Mouse (Mus musculus): Measurements from ENCODE around the gene Slc38a7. TPM values are rescaled to one million over a fixed set of nuclear protein-coding genes. Genes with fewer than 3 reads are reported as not detected.
"Not testable (repeated sequence)": the region's sequence is repeated elsewhere in the genome, so short reads cannot be mapped to it uniquely, and the experiment has no call there.

Gene Slc38a7
- polyA plus RNA-seq, 1 experiment from 2014 or later: 8.0 TPM

GRCm38 (mm10) chr8:95882191-95882590 is 28.9 kb upstream of the Slc38a7 start:
- H3K27ac ChIP-seq (replicated peaks): no peak overlapping the region
- H3K4me1 ChIP-seq (replicated peaks): peaks cover 40% of the 10 kb centered on the region
- no peaks in the 10 kb centered on the region for H3K9me3 ChIP-seq (replicated peaks)

GRCm38 (mm10) chr8:95881576-95881975 is 28.2 kb upstream of the Slc38a7 start:
- Histone ChIP-seq H3K9me3 (replicated peaks) (no peaks in the 10 kb centered on the region), H3K27ac (replicated peaks) (no peak overlapping the region), H3K4me1 (replicated peaks) (peaks cover 33% of the 10 kb centered on the region), H3K4me3 (replicated peaks) (no peak overlapping the region), H3K36me3 (replicated peaks) (peaks cover 15% of the 10 kb centered on the region), H3K27me3 (no peaks in the 10 kb centered on the region), H3K9ac (no peak overlapping the region), H3K4me2 (no peak overlapping the region)
- WGBS (ENCODE audit: insufficient replicate concordance): 59% methylated on average over 3 of the region's 3 CpGs
- ATAC-seq (ENCODE audit: insufficient read depth): no peak

More at GRCm38 (mm10) chr8:95882191-95882590, 28.9 kb upstream of the Slc38a7 start:
- no peak for ATAC-seq (ENCODE audit: insufficient read depth)
- peaks cover 9% of the 10 kb centered on the region for H3K36me3 ChIP-seq (replicated peaks)
- no peak overlapping the region for H3K4me3 ChIP-seq (replicated peaks)
- H3K27me3 ChIP-seq: no peaks in the 10 kb centered on the region
- no peak overlapping the region for H3K4me2 ChIP-seq
- H3K9ac ChIP-seq: no peak overlapping the region
- 61% methylated on average over 9 of the region's 9 CpGs for WGBS (ENCODE audit: insufficient replicate concordance)

GRCm38 (mm10) chr8:95879823-95880222 is 26.5 kb upstream of the Slc38a7 start:
- Histone ChIP-seq H3K4me2 (no peak overlapping the region), H3K27ac (replicated peaks) (0 out of 2 replicates have a peak overlapping the region, but pooled peaks have one; percentile 10), H3K4me3 (replicated peaks) (no peak overlapping the region), H3K4me1 (replicated peaks) (peaks cover 26% of the 10 kb centered on the region), H3K36me3 (replicated peaks) (peaks cover 30% of the 10 kb centered on the region), H3K9me3 (replicated peaks) (no peaks in the 10 kb centered on the region), H3K9ac (no peak overlapping the region), H3K27me3 (no peaks in the 10 kb centered on the region)
- ATAC-seq (ENCODE audit: insufficient read depth): peak; percentile 48
- 70% methylated on average over 4 of the region's 4 CpGs for WGBS (ENCODE audit: insufficient replicate concordance)

GRCm38 (mm10) chr8:95878176-95878962 is 25.0 kb upstream of the Slc38a7 start:
- Histone ChIP-seq H3K9me3 (replicated peaks) (no peaks in the 10 kb centered on the region), H3K9ac (no peak overlapping the region), H3K27ac (replicated peaks) (no peak overlapping the region), H3K4me3 (replicated peaks) (no peak overlapping the region), H3K4me2 (no peak overlapping the region), H3K4me1 (replicated peaks) (peaks cover 19% of the 10 kb centered on the region), H3K27me3 (no peaks in the 10 kb centered on the region), H3K36me3 (replicated peaks) (peaks cover 45% of the 10 kb centered on the region)
- 57% methylated on average over 12 of the region's 12 CpGs for WGBS (ENCODE audit: insufficient replicate concordance)
- ATAC-seq (ENCODE audit: insufficient read depth): no peak

GRCm38 (mm10) chr8:95875270-95875669 is 21.9 kb upstream of the Slc38a7 start:
- no peak for ATAC-seq (ENCODE audit: insufficient read depth)

GRCm38 (mm10) chr8:95871690-95872089 is 18.4 kb upstream of the Slc38a7 start:
- H3K36me3 ChIP-seq (replicated peaks): peaks cover 96% of the 10 kb centered on the region
- ATAC-seq (ENCODE audit: insufficient read depth): no peak
- no peak overlapping the region for H3K4me2 ChIP-seq
- WGBS (ENCODE audit: insufficient replicate concordance): 82% methylated on average over 16 of the region's 16 CpGs
- H3K9ac ChIP-seq: no peak overlapping the region
- H3K4me3 ChIP-seq (replicated peaks): no peak overlapping the region
- H3K4me1 ChIP-seq (replicated peaks): no peaks in the 10 kb centered on the region
- H3K9me3 ChIP-seq (replicated peaks): no peaks in the 10 kb centered on the region
- H3K27ac ChIP-seq (replicated peaks): no peak overlapping the region
- H3K27me3 ChIP-seq: no peaks in the 10 kb centered on the region

More at GRCm38 (mm10) chr8:95875270-95875669, 21.9 kb upstream of the Slc38a7 start:
- peaks cover 72% of the 10 kb centered on the region for H3K36me3 ChIP-seq (replicated peaks)
- H3K4me3 ChIP-seq (replicated peaks): no peak overlapping the region
- H3K27ac ChIP-seq (replicated peaks): no peak overlapping the region
- H3K9me3 ChIP-seq (replicated peaks): no peaks in the 10 kb centered on the region
- peaks cover 13% of the 10 kb centered on the region for H3K4me1 ChIP-seq (replicated peaks)
- no peaks in the 10 kb centered on the region for H3K27me3 ChIP-seq
- H3K9ac ChIP-seq: no peak overlapping the region
- no peak overlapping the region for H3K4me2 ChIP-seq
- WGBS (ENCODE audit: insufficient replicate concordance): 90% methylated on average over 7 of the region's 7 CpGs

GRCm38 (mm10) chr8:95864851-95865250 is 11.5 kb upstream of the Slc38a7 start:
- not testable (repeated sequence) for ATAC-seq (ENCODE audit: insufficient read depth); H3K4me2 ChIP-seq; H3K27me3 ChIP-seq; H3K27ac ChIP-seq (replicated peaks); H3K9ac ChIP-seq; H3K4me1 ChIP-seq (replicated peaks); H3K4me3 ChIP-seq (replicated peaks); H3K9me3 ChIP-seq (replicated peaks)
- peaks cover 43% of the 10 kb centered on the region for H3K36me3 ChIP-seq (replicated peaks)
- WGBS (ENCODE audit: insufficient replicate concordance): 86% methylated on average over 18 of the region's 18 CpGs

- peaks cover 33% of the 10 kb centered on the region for H3K36me3 ChIP-seq (replicated peaks)
- peak; percentile 40; the same call in 1 of the 2 replicates for ATAC-seq (ENCODE audit: insufficient read depth)
- not testable (repeated sequence) for H3K4me3 ChIP-seq (replicated peaks); H3K4me1 ChIP-seq (replicated peaks); H3K4me2 ChIP-seq; H3K27ac ChIP-seq (replicated peaks); H3K9me3 ChIP-seq (replicated peaks); H3K9ac ChIP-seq; H3K27me3 ChIP-seq
- 46% methylated on average over 11 of the region's 11 CpGs for WGBS (ENCODE audit: insufficient replicate concordance)
Measured at GRCm38 (mm10) chr8:95863761-95864440, 10.6 kb upstream of the Slc38a7 start.

GRCm38 (mm10) chr8:95854174-95854573 is 835 bp upstream of the Slc38a7 start:
- Histone ChIP-seq H3K4me3 (replicated peaks) (no peak overlapping the region), H3K4me2 (no peak overlapping the region), H3K9me3 (replicated peaks) (no peaks in the 10 kb centered on the region), H3K36me3 (replicated peaks) (no peaks in the 10 kb centered on the region), H3K4me1 (replicated peaks) (peaks cover 17% of the 10 kb centered on the region), H3K9ac (no peak overlapping the region), H3K27ac (replicated peaks) (no peak overlapping the region), H3K27me3 (no peaks in the 10 kb centered on the region)
- no peak for ATAC-seq (ENCODE audit: insufficient read depth)
- 62% methylated on average over 6 of the region's 6 CpGs for WGBS (ENCODE audit: insufficient replicate concordance)

- H3K9me3 ChIP-seq (replicated peaks): no peaks in the 10 kb centered on the region
- peak overlapping the region; percentile 54; the same call in 1 of the 2 replicates for H3K9ac ChIP-seq
- H3K36me3 ChIP-seq (replicated peaks): 0 out of 2 replicates have a peak, but pooled peaks cover 4% of the 10 kb centered on the region
- ATAC-seq (ENCODE audit: insufficient read depth): peak; percentile 40
- H3K4me2 ChIP-seq: peak overlapping the region; percentile 78
- WGBS (ENCODE audit: insufficient replicate concordance): 39% methylated on average over 4 of the region's 4 CpGs
- H3K4me1 ChIP-seq (replicated peaks): peaks cover 21% of the 10 kb centered on the region
- H3K27ac ChIP-seq (replicated peaks): peak overlapping the region; percentile 67
- peak overlapping the region; percentile 65 for H3K4me3 ChIP-seq (replicated peaks)
- no peaks in the 10 kb centered on the region for H3K27me3 ChIP-seq
Measured at GRCm38 (mm10) chr8:95852290-95852689, 1.0 kb downstream of the Slc38a7 start.

- H3K36me3 ChIP-seq (replicated peaks): peaks cover 9% of the 10 kb centered on the region; the same call in 1 of the 2 replicates
- no peak overlapping the region for H3K9ac ChIP-seq
- no peak overlapping the region for H3K27ac ChIP-seq (replicated peaks)
- H3K4me1 ChIP-seq (replicated peaks): peaks cover 21% of the 10 kb centered on the region
- H3K9me3 ChIP-seq (replicated peaks): no peaks in the 10 kb centered on the region
- WGBS (ENCODE audit: insufficient replicate concordance): 65% methylated on average over 2 of the region's 2 CpGs
- no peak overlapping the region for H3K4me2 ChIP-seq
- H3K27me3 ChIP-seq: no peaks in the 10 kb centered on the region
- H3K4me3 ChIP-seq (replicated peaks): no peak overlapping the region
- no peak for ATAC-seq (ENCODE audit: insufficient read depth)
Measured at GRCm38 (mm10) chr8:95850326-95850725, 3.0 kb downstream of the Slc38a7 start.

Data from liver, embryonic 15.5 days (tissue).